Mouse (Mus musculus): ENCODE data around the gene Uso1.

GRCm38 (mm10) chr5:92096786-92097185 lies 41.0 kb upstream of the Uso1 start:
- TF ChIP-seq EP300 (IDR thresholded peaks at IDR 0.05; ENCODE audit: low read depth): no peak
- no peak for TF ChIP-seq CTCF (IDR thresholded peaks at IDR 0.05; ENCODE audit: low read depth)
